Mouse (Mus musculus) heart, postnatal 10 days (tissue): ENCODE measurements around the gene Zfp583. TPM values are rescaled to one million over a fixed set of nuclear protein-coding genes. Genes with fewer than 3 reads are reported as not detected.
A peak's percentile ranks its signal among the peaks of the same experiment; 100 is the strongest.
"Not testable (repeated sequence)": the region's sequence is repeated elsewhere in the genome, so short reads cannot be mapped to it uniquely, and the experiment has no call there.

Source experiments
- DNase-seq, 2 experiments: peaks; one replicate each; pipeline ENCODE4 v3.0.0; 2021
- intact Hi-C: fragments of 180-260 bp; cut with DNase I; formaldehyde crosslinking; loops from one replicate; pipeline ENCODE4 v1.15.1; 2025
- total RNA-seq, 2 experiments: library from RNA; stranded (reverse); gene quantifications; 2 replicates each; pipeline ENCODE4 v1.2.3; 2021

The Zfp583 gene
- 1 to 10 TPM; 1.5 to 1.9 TPM for total RNA-seq

GRCm38 (mm10) chr7:6331233-6331956 is at the start of gene Zfp583:
TSS of gene Zfp583 (minus strand) at chr7:6331285.
- peak; percentile 87 to 89 for DNase-seq
- intact Hi-C loops: loop anchor here (5.0 kb wide), 1 partner anchor 44 kb away; the partner anchor contains the start of gene Zfp667

GRCm38 (mm10) chr7:6378441-6378840 is 47.4 kb upstream of the Zfp583 start:
- DNase-seq: no peak
- intact Hi-C loops: no loop called here

GRCm38 (mm10) chr7:6372993-6373392 is 41.9 kb upstream of the Zfp583 start:
- intact Hi-C loops: no loop called here
- no peak for DNase-seq

GRCm38 (mm10) chr7:6369460-6369859 is 38.4 kb upstream of the Zfp583 start:
- intact Hi-C loops: loop anchor here (10.0 kb wide), 1 partner anchor 325 kb away; the partner anchor contains the start of gene Zim1

GRCm38 (mm10) chr7:6368146-6368545 is 37.1 kb upstream of the Zfp583 start:
- intact Hi-C loops: loop anchor here (10.0 kb wide), 1 partner anchor 327 kb away; the partner anchor contains the start of gene Zim1

More at GRCm38 (mm10) chr7:6369460-6369859, 38.4 kb upstream of the Zfp583 start:
- DNase-seq: no peak

GRCm38 (mm10) chr7:6367185-6367584 is 36.1 kb upstream of the Zfp583 start:
- intact Hi-C loops: loop anchor here (10.0 kb wide), 1 partner anchor 328 kb away; the partner anchor contains the start of gene Zim1
- no peak for DNase-seq

More at GRCm38 (mm10) chr7:6368146-6368545, 37.1 kb upstream of the Zfp583 start:
- DNase-seq: not testable (repeated sequence)

GRCm38 (mm10) chr7:6364761-6365160 is 33.7 kb upstream of the Zfp583 start:
- no peak for DNase-seq
- intact Hi-C loops: loop anchor here (2.0 to 10.0 kb wide), 5 partner anchors 16 to 913 kb away; partner anchors contain the start of genes Gm20715, Gm45844 and Zim1

GRCm38 (mm10) chr7:6363047-6363488 is 32.0 kb upstream of the Zfp583 start, which contains the start of gene Zfp78:
TSS of gene Zfp78 (plus strand) at chr7:6363280.
- no peak for DNase-seq
- intact Hi-C loops: loop anchor here (2.0 to 10.0 kb wide), 5 partner anchors 49 to 914 kb away; partner anchors contain the start of genes Gm20715, Gm45844 and Zim1

- peak; percentile 98 for DNase-seq
- intact Hi-C loops: loop anchor here (2.0 to 10.0 kb wide), 5 partner anchors 50 to 915 kb away; partner anchors contain the start of genes Gm20715, Gm45844 and Zim1
Measured at GRCm38 (mm10) chr7:6362268-6363046, 31.4 kb upstream of the Zfp583 start.

GRCm38 (mm10) chr7:6361756-6362155 is 30.7 kb upstream of the Zfp583 start:
- intact Hi-C loops: loop anchor here (2.0 to 10.0 kb wide), 5 partner anchors 51 to 916 kb away; partner anchors contain the start of genes Gm20715, Gm45844 and Zim1
- DNase-seq: no peak

- intact Hi-C loops: loop anchor here (5.0 to 10.0 kb wide), 4 partner anchors 52 to 917 kb away; partner anchors contain the start of genes Gm20715, Gm45844 and Zim1
- no peak for DNase-seq
Measured at GRCm38 (mm10) chr7:6360477-6361060, 29.5 kb upstream of the Zfp583 start.

- DNase-seq: peak; percentile 34 to 63
Measured at GRCm38 (mm10) chr7:6358937-6359590, 28.0 kb upstream of the Zfp583 start.

GRCm38 (mm10) chr7:6358121-6358520 is 27.0 kb upstream of the Zfp583 start:
- intact Hi-C loops: loop anchor here (2.0 to 10.0 kb wide), 3 partner anchors 229 to 579 kb away; no protein-coding TSS in a partner anchor

More at GRCm38 (mm10) chr7:6358937-6359590, 28.0 kb upstream of the Zfp583 start:
- intact Hi-C loops: loop anchor here (1.0 to 10.0 kb wide), 4 partner anchors 71 to 578 kb away; no protein-coding TSS in a partner anchor

GRCm38 (mm10) chr7:6344124-6344523 is 13.0 kb upstream of the Zfp583 start:
- DNase-seq: no peak
- intact Hi-C loops: no loop called here

More at GRCm38 (mm10) chr7:6358121-6358520, 27.0 kb upstream of the Zfp583 start:
- peak; percentile 64 to 70 for DNase-seq

GRCm38 (mm10) chr7:6343501-6344071 is 12.5 kb upstream of the Zfp583 start, which contains the start of gene Gm3854:
TSS of gene Gm3854 (plus strand) at chr7:6343759.
- intact Hi-C loops: no loop called here
- peak; percentile 44 to 65 for DNase-seq

GRCm38 (mm10) chr7:6339865-6340264 is 8.8 kb upstream of the Zfp583 start:
- intact Hi-C loops: no loop called here
- no peak for DNase-seq

GRCm38 (mm10) chr7:6330458-6331232 is 440 bp downstream of the Zfp583 start:
- intact Hi-C loops: loop anchor here (5.0 kb wide), 1 partner anchor 43 kb away; the partner anchor contains the start of gene Zfp667
- DNase-seq: no peak

GRCm38 (mm10) chr7:6300796-6301195 is 30.3 kb downstream of the Zfp583 start:
- intact Hi-C loops, DNase-seq: not testable (repeated sequence)
